Mouse (Mus musculus) brain, adult 10 weeks (tissue): ENCODE results near the gene Fn3krp. TPM values are rescaled to one million over a fixed set of nuclear protein-coding genes. Genes with fewer than 3 reads are reported as not detected.

Experiments
- polyA plus RNA-seq: library from polyadenylated mRNA; stranded (reverse); fragments of 350-450 nt; fragmentation: Illumina TruSeq; extraction: RNeasy Lipid Tissue Mini Kit (QIAGEN cat#74804); gene quantifications from one replicate; pipeline ENCODE4 v1.2.3, GENCODE M21; 2015; ENCODE audit warnings: low read depth, low replicate concordance

Gene Fn3krp
- polyA plus RNA-seq: 28.8 TPM

DNA sequence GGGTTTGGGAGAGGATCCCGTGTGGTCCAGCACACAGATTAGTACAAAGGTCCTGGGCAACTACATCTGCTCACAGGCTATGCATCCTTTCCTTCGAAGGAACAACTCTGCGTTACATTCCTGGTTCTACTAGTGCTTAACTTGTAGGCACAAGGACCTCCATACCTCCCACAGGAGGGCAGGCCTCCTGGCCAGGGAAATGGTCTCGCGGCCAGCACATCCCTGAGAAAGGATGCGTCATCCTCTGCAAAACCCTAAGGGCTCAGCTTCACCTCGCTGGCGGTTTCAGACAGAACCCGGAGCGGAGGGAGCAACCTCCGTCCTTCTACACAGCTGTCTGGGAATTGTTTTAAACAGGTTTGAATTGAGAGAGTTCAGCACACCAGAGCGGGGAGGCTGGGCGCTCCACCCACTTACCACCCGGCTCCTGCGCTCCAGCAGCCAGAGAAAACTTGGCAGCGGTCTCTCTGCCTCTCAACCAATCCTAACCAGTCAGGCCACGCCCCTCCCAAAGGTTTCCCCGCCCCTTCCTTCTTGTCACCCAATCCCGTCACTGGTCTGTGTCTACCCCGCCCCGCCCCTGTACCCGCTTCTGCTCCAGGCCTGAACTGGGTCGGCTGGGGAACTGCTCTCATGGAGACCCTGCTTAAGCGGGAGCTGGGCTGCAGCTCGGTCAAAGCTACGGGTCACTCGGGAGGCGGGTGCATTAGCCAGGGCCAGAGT is at the start of gene Fn3krp:
Fn3krp (plus strand) TSS at position 572 of the 723 bp plus-strand sequence.

DNA sequence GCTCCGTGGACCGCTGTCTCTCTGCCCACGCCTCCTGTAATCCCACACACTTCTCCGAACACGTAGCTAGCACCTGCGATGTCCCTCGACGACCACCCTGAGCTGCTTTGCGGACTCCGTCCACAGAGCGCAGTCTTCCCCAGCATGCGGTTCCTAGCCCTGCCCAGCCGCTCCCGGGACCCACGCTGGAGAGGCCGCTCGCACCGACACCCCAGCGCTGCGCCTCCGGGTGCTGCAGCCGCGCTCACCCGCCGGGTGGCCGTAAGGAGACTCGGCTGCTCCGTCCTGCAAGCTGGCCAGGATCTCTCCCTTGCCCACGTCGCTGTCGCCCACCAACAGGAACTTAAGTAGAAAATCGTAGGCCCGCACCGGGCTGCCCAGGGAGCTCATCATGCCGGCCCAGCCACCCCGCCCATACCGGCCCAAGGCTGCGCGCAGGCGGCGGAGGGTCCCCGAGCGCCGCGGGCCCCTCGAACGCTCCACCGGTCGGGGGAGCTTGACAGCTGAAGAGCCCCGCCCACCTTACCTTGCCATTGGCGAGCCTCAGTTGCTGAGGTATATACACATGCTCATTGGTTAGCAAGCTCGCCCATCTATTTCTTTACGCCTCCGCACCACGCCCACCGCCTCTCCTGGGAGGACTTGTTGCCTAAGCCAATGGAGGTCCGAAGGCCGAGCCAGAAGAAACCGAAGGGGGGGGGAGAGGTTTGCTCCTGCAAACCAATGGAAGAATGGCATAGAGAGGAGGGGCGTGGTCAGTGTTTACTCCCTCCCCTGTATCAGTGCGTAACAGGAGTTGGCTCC is 33.2 kb upstream of the Fn3krp start, which contains the start of gene Rab40b:
Rab40b (minus strand) TSS at position 502 of the 804 bp plus-strand sequence.

DNA sequence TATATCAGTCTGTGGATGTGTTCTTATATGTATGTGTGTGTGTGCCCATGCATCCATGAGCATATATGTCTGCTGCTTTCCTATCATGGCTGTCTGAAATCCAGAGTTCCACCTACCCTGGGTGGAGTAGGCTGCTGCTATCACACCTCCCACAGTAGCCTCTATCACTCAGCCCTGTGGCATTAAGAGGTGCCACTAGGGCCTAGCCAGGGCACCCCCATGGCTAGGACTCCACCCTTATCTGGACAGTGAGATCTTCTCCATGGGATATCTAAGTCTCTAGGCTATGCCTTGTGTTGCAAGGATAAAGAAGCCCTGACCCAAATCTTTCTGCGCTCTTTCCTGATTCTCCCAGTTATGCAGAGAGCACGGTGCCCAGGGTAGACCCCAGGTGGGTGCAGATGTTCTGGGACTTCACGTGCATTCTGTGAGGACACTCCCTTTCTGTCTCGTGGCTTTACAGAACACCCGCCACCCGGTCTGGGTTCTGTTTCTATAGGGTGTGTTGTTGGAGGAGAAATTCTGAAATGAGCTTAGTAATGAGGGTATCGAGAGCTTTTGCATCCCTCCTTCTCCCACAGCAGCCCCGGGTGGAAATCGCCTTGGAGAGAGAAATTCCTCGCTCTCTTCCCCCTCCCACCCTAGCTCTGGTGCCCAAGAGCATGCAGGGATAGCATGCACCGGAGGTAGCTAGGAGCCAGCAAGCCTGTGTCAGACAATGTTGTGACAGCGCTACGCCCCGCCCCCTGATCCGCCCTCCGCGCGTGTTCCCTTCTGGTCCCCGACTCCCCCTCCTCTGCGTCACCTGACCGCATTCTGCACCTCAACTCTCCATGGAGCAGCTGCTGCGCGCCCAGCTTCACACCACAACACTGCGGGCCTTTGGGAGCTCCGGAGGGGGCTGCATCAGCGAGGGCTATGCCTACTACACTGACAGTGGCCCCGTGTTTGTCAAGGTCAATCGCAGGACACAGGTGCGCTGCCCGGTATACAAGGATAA is 13.3 kb downstream of the Fn3krp start, which contains the start of gene Fn3k:
Fn3k (plus strand) TSS at position 758 of the 1,000 bp plus-strand sequence.

DNA sequence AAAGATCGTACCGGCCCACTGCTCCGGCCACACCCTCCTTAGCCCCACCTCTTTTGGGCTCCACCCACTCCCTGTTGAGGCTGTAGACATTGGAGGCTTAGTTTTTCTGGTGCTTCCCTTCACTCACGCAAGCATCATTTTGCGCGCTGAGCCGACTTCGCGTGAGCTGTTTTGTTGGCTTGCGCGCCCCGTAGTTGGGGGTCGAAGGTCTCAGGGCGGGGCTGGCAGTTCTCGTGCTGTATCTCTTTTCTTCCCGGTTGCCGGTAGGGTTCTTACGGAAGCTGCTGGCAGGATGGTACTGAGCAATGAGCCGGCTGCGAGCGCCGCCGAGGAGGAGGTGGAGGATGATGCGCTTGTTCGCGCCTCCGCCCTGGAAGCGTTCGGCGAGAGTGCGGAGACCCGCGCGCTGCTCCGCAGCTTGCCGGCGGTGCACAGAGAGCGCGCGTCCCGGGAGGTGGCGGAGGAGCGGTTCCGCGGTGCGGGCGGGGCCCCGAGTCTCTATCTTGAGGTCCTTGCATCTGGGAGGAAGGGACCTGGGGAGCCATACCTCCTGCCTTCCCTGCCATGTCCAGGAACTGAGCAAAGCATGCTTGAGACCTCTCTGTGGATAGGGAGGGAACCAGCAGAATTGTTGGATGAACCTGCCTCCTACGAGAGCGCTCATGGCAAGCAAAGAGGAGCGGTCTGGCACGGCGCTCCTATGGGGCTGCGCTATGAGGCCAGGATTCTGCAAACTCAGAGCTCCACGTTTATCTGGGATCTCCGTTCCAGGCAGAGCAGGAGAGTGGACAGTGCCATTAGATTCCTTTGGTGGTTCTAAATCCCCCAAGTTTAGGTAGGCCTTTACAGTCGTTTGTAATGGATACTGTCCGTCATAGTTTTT is 30.8 kb downstream of the Fn3krp start, which contains the start of gene Tbcd:
Tbcd (plus strand) TSS at position 197 of the 883 bp plus-strand sequence.

Other genes with a start within 250 kb of the Fn3krp start
- 30.5 TPM for gene Hexdc, start 217.0 kb upstream of the Fn3krp start, polyA plus RNA-seq
- gene Ogfod3, start 216.7 kb upstream of the Fn3krp start, polyA plus RNA-seq: 11.8 TPM
- 33.3 TPM for gene Cybc1, start 192.1 kb upstream of the Fn3krp start, polyA plus RNA-seq
- gene Narf, start 184.1 kb upstream of the Fn3krp start, polyA plus RNA-seq: 30.0 TPM
- gene Foxk2, start 161.4 kb upstream of the Fn3krp start, polyA plus RNA-seq: 55.5 TPM
- gene Wdr45b, start 67.0 kb upstream of the Fn3krp start, polyA plus RNA-seq: 79.4 TPM
- 32.4 TPM for gene Rab40b, start 33.1 kb upstream of the Fn3krp start, polyA plus RNA-seq
- gene Fn3k, start 13.5 kb downstream of the Fn3krp start, polyA plus RNA-seq: 84.2 TPM
- gene Tbcd, start 30.5 kb downstream of the Fn3krp start, polyA plus RNA-seq: 35.0 TPM
- gene Zfp750, start 97.9 kb downstream of the Fn3krp start, polyA plus RNA-seq: 0.13 TPM